Mouse (Mus musculus) spleen, postnatal 14 days (tissue): ENCODE measurements at regions not wholly inside any gene's neighbourhood (a gene's known extent, or its start where the extent isn't known, plus 50 kb on each side); places are given as distances from the start of the nearest gene placed in this dataset.

Experiments used
- DNase-seq, 2 experiments: peaks; one replicate each; pipeline ENCODE4 v3.0.0; 2021 to 2022; ENCODE audit warnings: low spot score in 2 of 2

GRCm38 (mm10) chr19:21104462-21104936 is 150.5 kb upstream of the Tmc1 start:
- no peak for DNase-seq

GRCm38 (mm10) chr19:21077771-21078548 is 124.0 kb upstream of the Tmc1 start:
- no peak for DNase-seq

GRCm38 (mm10) chr19:21068381-21068780 is 114.4 kb upstream of the Tmc1 start:
- no peak for DNase-seq

- DNase-seq: no peak
Observed at GRCm38 (mm10) chr19:21066432-21067113, 112.6 kb upstream of the Tmc1 start.

- DNase-seq: no peak
Observed at GRCm38 (mm10) chr19:21064902-21065301, 110.9 kb upstream of the Tmc1 start.

GRCm38 (mm10) chr19:21053597-21054544 is 99.9 kb upstream of the Tmc1 start:
- DNase-seq: no peak

DNA sequence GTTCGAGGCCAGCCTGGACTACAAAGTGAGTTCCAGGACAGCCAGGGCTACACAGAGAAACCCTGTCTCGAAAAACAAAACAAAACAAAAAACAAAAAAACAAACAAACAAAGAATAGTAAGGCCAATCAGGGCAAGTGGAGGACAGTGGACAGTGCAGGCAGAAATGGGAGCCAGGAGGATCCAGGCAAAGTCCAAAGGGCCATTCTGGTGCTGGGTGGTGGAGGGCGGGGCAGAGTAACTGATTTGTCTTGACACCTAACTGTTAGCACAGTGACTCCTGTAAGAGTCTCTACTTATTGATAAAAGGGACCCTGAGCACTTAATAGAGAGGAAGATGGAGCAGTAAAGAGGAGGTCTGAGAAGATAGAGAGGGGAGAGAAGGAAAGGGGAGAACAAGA is 98.8 kb upstream of the Tmc1 start:
- no peak for DNase-seq

DNA sequence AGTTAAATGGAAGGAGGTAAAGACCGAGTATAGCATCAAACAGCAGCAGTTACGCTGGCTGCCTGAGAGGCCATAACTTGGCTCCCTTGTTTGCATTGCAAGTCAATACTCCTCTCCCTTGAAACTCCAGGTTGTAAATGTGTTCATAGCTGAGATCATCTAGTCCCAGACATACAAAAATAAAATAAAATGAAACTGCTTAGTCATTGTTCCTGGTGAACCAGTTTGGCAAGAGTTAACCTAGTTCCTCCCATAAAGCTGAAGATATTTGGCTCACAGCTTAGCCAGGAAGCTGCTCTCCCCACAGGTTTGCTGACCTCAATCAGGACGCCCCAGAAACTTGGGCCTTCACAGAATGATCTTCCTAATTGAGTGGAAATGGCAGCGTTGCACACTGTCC is 97.9 kb upstream of the Tmc1 start:
- no peak for DNase-seq

DNA sequence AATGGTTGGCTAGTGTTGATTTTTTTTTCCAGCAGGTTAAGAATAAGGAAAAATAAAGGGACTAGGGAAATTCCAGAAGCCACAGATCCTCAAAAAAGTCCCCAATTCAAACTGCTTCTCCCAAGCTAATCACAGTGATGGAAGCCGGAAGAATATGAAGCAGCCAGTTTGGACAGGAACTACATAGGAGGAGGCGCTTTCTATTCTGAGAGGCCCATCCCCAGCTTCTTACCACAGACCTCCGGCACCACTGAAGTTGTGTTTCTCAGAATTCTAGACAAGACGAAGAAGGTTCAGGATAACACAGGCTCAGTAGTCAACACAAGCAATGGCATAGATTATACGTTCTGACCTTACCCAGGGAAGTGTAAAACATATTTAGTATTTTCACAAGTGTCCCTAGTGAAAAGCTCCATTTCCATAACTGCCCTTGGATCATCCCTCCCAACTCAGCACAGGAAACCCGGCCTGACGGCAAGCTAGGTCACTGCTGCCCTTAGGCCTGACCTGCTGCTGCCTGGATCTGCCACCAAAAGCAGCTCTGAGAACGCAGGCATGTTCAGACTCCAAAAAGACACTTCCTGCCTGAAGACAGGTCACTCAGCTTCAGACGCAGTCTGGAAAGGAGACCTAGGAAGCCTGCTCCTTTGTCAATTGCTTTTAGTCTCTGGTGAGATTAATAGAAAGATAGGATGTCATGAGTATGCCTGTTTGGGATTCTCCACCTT is 97.2 kb upstream of the Tmc1 start:
- no peak for DNase-seq

DNA sequence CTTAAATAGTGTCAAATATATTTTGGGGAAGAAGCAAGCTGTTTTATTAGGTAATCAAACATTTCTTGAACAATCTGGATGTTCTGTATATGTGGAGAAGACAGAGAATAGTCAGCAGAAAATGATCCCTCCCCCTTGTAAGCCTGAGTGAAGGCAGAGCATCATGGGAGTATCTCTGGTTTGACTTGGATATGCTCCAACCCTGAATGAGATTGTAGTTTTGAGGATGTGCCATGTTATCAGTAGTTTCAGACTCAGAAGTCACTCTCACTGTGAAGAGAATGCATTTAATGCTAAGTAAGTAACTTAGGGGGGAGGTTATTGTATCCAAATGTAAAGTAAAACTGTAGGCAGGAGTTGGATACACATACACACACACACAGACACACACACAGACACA is 95.3 kb upstream of the Tmc1 start:
- DNase-seq: no peak

DNA sequence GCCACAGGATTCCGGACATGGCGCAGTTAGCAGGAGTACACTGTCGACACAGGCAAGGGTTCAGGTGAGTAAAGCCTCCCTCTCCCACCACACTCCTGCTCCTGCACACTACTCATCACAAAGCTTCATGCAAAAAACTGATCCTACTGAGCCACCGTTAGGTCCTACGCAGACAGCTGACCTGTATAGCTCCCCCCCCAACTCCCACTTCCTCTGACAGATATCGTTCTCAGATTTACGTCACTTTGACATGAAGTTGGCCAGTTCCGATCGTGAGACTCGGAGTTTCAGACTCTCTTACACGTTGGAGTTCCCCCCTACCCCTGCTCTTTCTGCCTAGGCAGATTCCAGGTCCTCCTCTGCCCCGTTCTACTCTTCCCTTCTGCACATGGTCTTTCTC is 91.6 kb upstream of the Tmc1 start:
- no peak for DNase-seq

DNA sequence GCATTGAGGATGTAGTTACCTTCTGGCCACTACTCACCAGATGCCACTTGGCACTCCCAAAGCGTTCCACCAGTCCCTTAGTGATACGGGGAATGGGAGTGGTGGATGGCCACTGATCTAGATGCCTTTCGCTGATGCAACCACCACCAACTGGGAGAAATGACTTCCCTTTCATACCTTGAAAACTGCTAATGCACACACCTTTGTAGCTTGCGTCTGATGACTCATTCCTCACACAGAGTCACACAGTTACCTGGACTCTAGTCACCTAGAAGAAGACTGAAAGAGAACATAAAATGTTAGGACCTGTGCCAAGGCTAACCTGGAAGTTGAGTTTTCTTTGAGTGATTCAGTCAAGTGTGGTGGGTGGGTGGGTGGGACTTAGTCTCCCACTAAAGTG is 90.0 kb upstream of the Tmc1 start:
- no peak for DNase-seq

- DNase-seq: no peak
Observed at GRCm38 (mm10) chr19:21042536-21042935, 88.5 kb upstream of the Tmc1 start.

- DNase-seq: peak in 1 of 2 experiments; percentile 14
Observed at GRCm38 (mm10) chr19:21037448-21038077, 83.6 kb upstream of the Tmc1 start.

GRCm38 (mm10) chr19:21036507-21037425 is 82.8 kb upstream of the Tmc1 start:
- peak; percentile 33 to 57 for DNase-seq

- DNase-seq: no peak
Observed at GRCm38 (mm10) chr19:21035505-21035904, 81.5 kb upstream of the Tmc1 start.

DNA sequence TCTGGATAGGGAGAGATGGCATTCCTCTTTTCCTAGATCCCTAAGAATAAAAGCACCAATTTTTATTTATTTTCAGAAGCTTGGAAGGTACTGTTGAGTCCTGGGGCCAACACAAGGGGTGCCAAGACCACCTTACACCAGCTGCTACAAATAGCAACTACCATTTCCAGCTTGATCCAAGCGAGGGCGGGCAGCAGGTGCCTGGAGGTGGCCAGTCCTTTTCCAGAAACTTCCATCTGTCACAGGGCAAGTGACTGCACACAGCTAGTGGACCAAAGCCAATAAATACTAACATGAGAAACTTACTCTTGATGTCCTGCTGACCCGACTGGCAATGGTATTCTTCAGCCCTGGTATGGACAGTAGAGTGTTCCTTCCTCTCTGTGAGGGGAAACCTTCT is 80.0 kb upstream of the Tmc1 start:
- no peak for DNase-seq

DNA sequence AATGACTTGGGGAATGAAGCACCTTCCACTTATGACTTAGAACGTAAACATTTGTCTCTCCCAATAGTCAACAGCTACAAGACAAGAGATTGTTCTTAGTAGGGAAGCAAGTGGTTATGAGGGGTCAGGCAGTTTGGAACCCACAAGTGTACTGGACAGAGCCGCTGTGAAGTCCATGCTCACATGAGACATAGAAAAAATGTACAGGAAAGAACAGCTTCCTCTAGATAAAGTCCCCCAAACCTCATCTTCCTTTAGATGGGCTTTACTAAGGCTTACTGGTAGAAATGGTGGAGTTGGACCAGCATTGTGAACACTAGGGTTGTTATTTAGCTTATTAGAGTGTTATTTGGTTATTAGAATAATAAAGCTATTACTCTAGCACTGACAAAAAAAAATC is 78.6 kb upstream of the Tmc1 start:
- DNase-seq: no peak

GRCm38 (mm10) chr19:21031768-21032308 is 77.8 kb upstream of the Tmc1 start:
- DNase-seq: no peak

DNA sequence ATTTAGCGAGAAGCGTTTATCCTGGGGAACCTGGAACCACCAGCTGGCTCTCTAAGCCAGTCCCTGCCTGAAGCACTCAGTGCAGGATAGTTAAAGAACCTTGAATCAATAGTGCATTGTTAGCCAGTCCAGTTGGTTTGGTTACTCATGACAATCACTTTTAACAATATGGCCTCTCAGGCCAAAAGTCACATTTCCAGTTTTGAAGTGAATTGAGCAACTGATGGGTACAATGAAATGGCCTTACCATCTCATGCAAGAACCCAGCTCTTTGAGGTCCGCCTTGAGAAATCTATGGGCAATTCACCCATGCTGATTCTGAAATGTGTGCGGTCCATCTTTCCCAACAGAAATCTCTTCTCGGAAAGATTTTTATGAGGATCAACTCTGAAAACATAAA is 77.0 kb upstream of the Tmc1 start:
- DNase-seq: no peak
